Mouse (Mus musculus) MEL (cell line): Measurements from ENCODE around the gene Ddit4. TPM values are rescaled to one million over a fixed set of nuclear protein-coding genes. Genes with fewer than 3 reads are reported as not detected.

ENCODE experiments used
- DNase-seq: peaks from one replicate; pipeline ENCODE4 v3.0.0; 2011; ENCODE audit warnings: low read depth, low spot score
- H3K27ac ChIP-seq: 2 replicates; pipeline ENCODE4 v1.5.1; 2012; ENCODE audit warnings: low read depth, mild to moderate bottlenecking, control low read depth, low read length, moderate library complexity; ENCODE audit not compliant: control insufficient read depth
- H3K27me3 ChIP-seq, 2 experiments: fragments of 150-350 bp in 1 of 2; sonication (generic) in 1 of 2; 2 replicates each; pipeline ENCODE4 v1.6.1; 2012; ENCODE audit warnings: low read length in 2 of 2, mild to moderate bottlenecking in 2 of 2, improper control_type of control experiment in 1 of 2, moderate library complexity in 1 of 2; ENCODE audit not compliant: insufficient read depth in 2 of 2, control insufficient read depth in 1 of 2
- H3K36me3 ChIP-seq, 2 experiments: 2 replicates each; pipeline ENCODE4 v1.6.1; 2012 to 2014; ENCODE audit warnings: low read length in 2 of 2, improper control_type of control experiment in 1 of 2, inconsistent platforms in 1 of 2, mild to moderate bottlenecking in 1 of 2; ENCODE audit not compliant: insufficient read depth in 2 of 2, control insufficient read depth in 1 of 2
- H3K4me1 ChIP-seq, 2 experiments: fragments of 150-350 bp in 1 of 2; sonication (generic) in 1 of 2; 2 replicates each; pipeline ENCODE4 v1.6.1; 2012; ENCODE audit warnings: low read length in 2 of 2, improper control_type of control experiment in 1 of 2, mild to moderate bottlenecking in 1 of 2; ENCODE audit not compliant: insufficient read depth in 2 of 2, control insufficient read depth in 1 of 2
- H3K4me3 ChIP-seq, 2 experiments: fragments of 150-350 bp in 1 of 2; sonication (generic) in 1 of 2; 2 replicates each; pipeline ENCODE4 v1.5.1; 2012; ENCODE audit warnings: low read depth in 2 of 2, low read length in 2 of 2, mild to moderate bottlenecking in 2 of 2, moderate library complexity in 2 of 2, control low read depth in 1 of 2, improper control_type of control experiment in 1 of 2; ENCODE audit not compliant: control insufficient read depth in 1 of 2, insufficient read depth in 1 of 2
- H3K79me2 ChIP-seq: 2 replicates; pipeline ENCODE4 v1.6.1; 2012; ENCODE audit warnings: mild to moderate bottlenecking, low read length, moderate library complexity; ENCODE audit not compliant: control insufficient read depth, poor library complexity, insufficient read depth
- H3K9ac ChIP-seq: 2 replicates; pipeline ENCODE4 v1.6.1; 2012; ENCODE audit warnings: low read depth, mild to moderate bottlenecking, control low read depth, low read length, moderate library complexity; ENCODE audit not compliant: control insufficient read depth, poor library complexity, severe bottlenecking
- H3K9me3 ChIP-seq: fragments of 150-350 bp; sonication (generic); replicated peaks from 2 replicates; pipeline ENCODE4 v1.6.1; 2012; ENCODE audit warnings: mild to moderate bottlenecking, low read length, improper control_type of control experiment, moderate library complexity; ENCODE audit not compliant: insufficient read depth
- CTCF ChIP-seq, 3 experiments: IDR thresholded peaks in 2 of 3; conservative IDR thresholded peaks in 1 of 3; 2 replicates each; pipeline ENCODE4 v1.5.1; 2011 to 2012; ENCODE audit warnings: low read length in 3 of 3, low read depth in 2 of 3, mild to moderate bottlenecking in 2 of 3, improper control_type of control experiment in 1 of 3, inconsistent platforms in 1 of 3, mixed read lengths in 1 of 3, moderate library complexity in 1 of 3; ENCODE audit not compliant: control insufficient read depth in 1 of 3, insufficient read depth in 1 of 3, poor library complexity in 1 of 3, severe bottlenecking in 1 of 3
- E2F4 ChIP-seq: IDR thresholded peaks from 2 replicates; pipeline ENCODE4 v1.6.1; 2011; ENCODE audit warnings: low read depth, low read length, improper control_type of control experiment, borderline replicate concordance
- GATA1 ChIP-seq: IDR thresholded peaks from 2 replicates; pipeline ENCODE4 v1.6.1; 2011; ENCODE audit warnings: low read depth, low read length, improper control_type of control experiment
- JUND ChIP-seq: IDR thresholded peaks from 2 replicates; pipeline ENCODE4 v1.6.1; 2011; ENCODE audit warnings: low read depth, mild to moderate bottlenecking, improper control_type of control experiment, low read length
- KAT2A ChIP-seq: conservative IDR thresholded peaks from 2 replicates; pipeline ENCODE4 v1.6.1; 2012; ENCODE audit warnings: low read depth, low read length, improper control_type of control experiment, inconsistent platforms
- MAX ChIP-seq: IDR thresholded peaks from 2 replicates; pipeline ENCODE4 v1.6.1; 2011; ENCODE audit warnings: low read length, improper control_type of control experiment
- MAZ ChIP-seq: IDR thresholded peaks from 2 replicates; pipeline ENCODE4 v1.6.1; 2012; ENCODE audit warnings: low read depth, mild to moderate bottlenecking, inconsistent platforms, low read length, improper control_type of control experiment
- MEF2A ChIP-seq: IDR thresholded peaks from 2 replicates; pipeline ENCODE4 v1.6.1; 2014; ENCODE audit warnings: low read depth, mild to moderate bottlenecking, inconsistent platforms, low read length, improper control_type of control experiment; ENCODE audit not compliant: poor library complexity, insufficient replicate concordance, severe bottlenecking; ENCODE audit errors: extremely low read depth
- MYB ChIP-seq: IDR thresholded peaks from 2 replicates; pipeline ENCODE4 v1.6.1; 2011; ENCODE audit warnings: mild to moderate bottlenecking, low read depth, low read length, improper control_type of control experiment
- MYC ChIP-seq: IDR thresholded peaks from 2 replicates; pipeline ENCODE4 v1.6.1; 2011; ENCODE audit warnings: low read depth, mild to moderate bottlenecking, low read length, improper control_type of control experiment, moderate library complexity
- NRF1 ChIP-seq: IDR thresholded peaks from 2 replicates; pipeline ENCODE4 v1.6.1; 2014; ENCODE audit warnings: low read depth, mild to moderate bottlenecking, inconsistent platforms, low read length, improper control_type of control experiment, moderate library complexity; ENCODE audit not compliant: poor library complexity, insufficient read depth, severe bottlenecking
- RAD21 ChIP-seq: IDR thresholded peaks from 2 replicates; pipeline ENCODE4 v1.6.1; 2011; ENCODE audit warnings: mild to moderate bottlenecking, low read depth, low read length, improper control_type of control experiment
- SMC3 ChIP-seq: IDR thresholded peaks from 2 replicates; pipeline ENCODE4 v1.6.1; 2011; ENCODE audit warnings: low read depth, low read length, improper control_type of control experiment
- TAL1 ChIP-seq: IDR thresholded peaks from 2 replicates; pipeline ENCODE4 v1.6.1; 2012; ENCODE audit warnings: mild to moderate bottlenecking, inconsistent platforms, low read length, moderate library complexity, mixed read lengths
- TCF12 ChIP-seq: IDR thresholded peaks from 2 replicates; pipeline ENCODE4 v1.6.1; 2014; ENCODE audit warnings: low read depth, mild to moderate bottlenecking, inconsistent platforms, low read length, improper control_type of control experiment, moderate library complexity
- UBTF ChIP-seq: IDR thresholded peaks from 2 replicates; pipeline ENCODE4 v1.6.1; 2012; ENCODE audit warnings: low read depth, mild to moderate bottlenecking, inconsistent platforms, low read length, improper control_type of control experiment, moderate library complexity, borderline replicate concordance; ENCODE audit not compliant: insufficient read depth
- USF2 ChIP-seq, 2 experiments: IDR thresholded peaks; 2 replicates each; pipeline ENCODE4 v1.6.1; 2011 to 2012; ENCODE audit warnings: improper control_type of control experiment in 2 of 2, low read length in 2 of 2, borderline replicate concordance in 1 of 2, inconsistent platforms in 1 of 2, low read depth in 1 of 2, mild to moderate bottlenecking in 1 of 2; ENCODE audit not compliant: insufficient read depth in 1 of 2
- ZC3H11A ChIP-seq: IDR thresholded peaks from 2 replicates; pipeline ENCODE4 v1.6.1; 2012; ENCODE audit warnings: low read depth, mild to moderate bottlenecking, inconsistent platforms, low read length, improper control_type of control experiment
- ZKSCAN1 ChIP-seq: IDR thresholded peaks from 2 replicates; pipeline ENCODE4 v1.6.1; 2012; ENCODE audit warnings: low read depth, mild to moderate bottlenecking, inconsistent platforms, low read length, improper control_type of control experiment, moderate library complexity
- ZMIZ1 ChIP-seq: IDR thresholded peaks from 2 replicates; pipeline ENCODE4 v1.6.1; 2012; ENCODE audit warnings: low read depth, mild to moderate bottlenecking, inconsistent platforms, low read length, improper control_type of control experiment, moderate library complexity
- polyA plus RNA-seq, 2 experiments: library from polyadenylated mRNA; stranded (reverse) in 1 of 2; unstranded in 1 of 2; fragments of >175 nt in 1 of 2; fragments of >200 nt in 1 of 2; gene quantifications; 2 replicates each; pipeline versions ENCODE4 v1.2.1 to v1.2.4; 2012; ENCODE audit warnings: low replicate concordance in 2 of 2, low read depth in 1 of 2; ENCODE audit not compliant: insufficient read length in 2 of 2, insufficient read depth in 1 of 2, missing spikeins in 1 of 2
- total RNA-seq: library from RNA; depleted of rRNA; stranded (reverse); fragments of 300-350 nt; gene quantifications from 2 replicates; pipeline ENCODE4 v1.2.3, GENCODE M21; 2012

The Ddit4 gene
- total and polyA plus RNA-seq, 3 experiments: 2.6 to 11.6 TPM; not detected in 1

DNA sequence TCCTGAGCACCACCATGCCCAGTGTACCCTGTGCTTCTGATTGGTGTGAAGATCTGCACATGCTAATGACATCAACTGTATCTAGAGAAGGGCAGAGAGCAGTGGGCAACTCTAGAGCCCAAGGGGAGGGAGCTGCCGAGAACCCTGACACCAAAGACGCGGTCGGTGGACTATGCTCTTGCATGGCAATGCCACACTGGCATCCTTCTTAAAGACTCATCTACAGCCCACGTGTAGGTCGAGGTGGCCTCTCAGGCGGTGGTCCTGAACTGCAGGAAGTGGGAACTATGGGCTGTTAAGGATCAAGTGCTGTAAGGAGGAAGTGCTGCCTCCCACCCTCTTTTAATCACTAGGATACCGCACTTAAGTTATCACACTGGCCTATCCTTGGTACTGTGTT is 40.4 kb upstream of the Ddit4 start:
- Histone ChIP-seq H3K27ac (no peak overlapping the region), H3K4me3 (no peak overlapping the region)
- TF ChIP-seq NRF1: no peak
- TF ChIP-seq MAZ: no peak
- no peak for TF ChIP-seq CTCF (IDR thresholded peaks at IDR 0.05 in 2 of 3, conservative IDR thresholded peaks at IDR 0.05 in 1 of 3; ENCODE audit: control insufficient read depth in 1 of 3, insufficient read depth in 1 of 3, low read depth in 2 of 3, low read length in 3 of 3, poor library complexity in 1 of 3, severe bottlenecking in 1 of 3)
- no peak for TF ChIP-seq MYB
- TF ChIP-seq MAX: no peak
- no peak for TF ChIP-seq ZMIZ1
- no peak for TF ChIP-seq RAD21
- TF ChIP-seq, all 39 proteins: peak for 0
- Histone ChIP-seq H3K36me3 (peaks cover 6 to 21% of the 10 kb centered on the region in 2 experiments), H3K27me3 (no peaks in the 10 kb centered on the region), H3K9me3 (no peaks in the 10 kb centered on the region), H3K4me1 (no peaks in the 10 kb centered on the region; a peak in 1 of 4 replicates), H3K9ac (no peak overlapping the region), H3K79me2 (0 out of 2 replicates have a peak, but pooled peaks cover under 1% of the 10 kb centered on the region)
- no peak for DNase-seq

DNA sequence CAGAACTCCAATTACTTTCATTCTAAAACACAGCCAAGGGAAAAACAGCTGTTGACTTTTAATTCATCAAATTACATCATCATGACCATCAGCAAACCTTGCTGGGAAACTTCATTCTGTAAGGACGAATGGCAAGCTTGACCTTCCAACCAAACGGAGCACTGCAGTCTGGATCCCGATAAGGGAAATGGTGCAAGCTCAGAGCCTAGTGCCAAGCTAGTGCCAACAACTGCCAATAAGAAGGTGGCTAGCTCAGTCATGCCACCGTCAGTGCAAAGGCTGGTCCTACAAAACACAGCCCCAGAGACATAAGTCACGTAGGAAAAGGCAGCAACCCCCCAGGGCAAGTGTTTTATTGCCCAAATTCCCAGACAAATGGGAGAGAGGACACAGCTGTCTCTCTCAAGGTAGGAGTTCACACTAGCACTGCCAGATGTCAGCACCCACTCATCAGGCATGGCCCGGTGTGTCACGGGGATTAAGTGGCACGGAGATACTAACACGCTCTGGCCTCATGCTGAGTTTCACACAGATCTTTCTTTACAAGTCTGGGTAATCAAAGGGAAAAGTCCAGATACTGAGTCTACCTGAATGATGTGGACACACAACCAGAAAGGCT is 39.7 kb upstream of the Ddit4 start:
- Histone ChIP-seq H3K36me3 (peaks cover 6 to 21% of the 10 kb centered on the region in 2 experiments), H3K9ac (no peak overlapping the region), H3K9me3 (no peaks in the 10 kb centered on the region), H3K27me3 (no peaks in the 10 kb centered on the region), H3K4me1 (no peaks in the 10 kb centered on the region; a peak in 1 of 4 replicates), H3K79me2 (no peaks in the 10 kb centered on the region), H3K4me3 (no peak overlapping the region), H3K27ac (no peak overlapping the region)
- no peak for DNase-seq
- TF ChIP-seq SMC3 (no peak), MYC (no peak), KAT2A (no peak), TCF12 (no peak), USF2 (IDR thresholded peaks at IDR 0.05; ENCODE audit: borderline replicate concordance in 1 of 2, insufficient read depth in 1 of 2, low read depth in 1 of 2, low read length in 2 of 2) (no peak), JUND (no peak)

- Histone ChIP-seq H3K9me3 (no peaks in the 10 kb centered on the region), H3K9ac (no peak overlapping the region), H3K27ac (no peak overlapping the region), H3K4me3 (no peak overlapping the region), H3K4me1 (no peaks in the 10 kb centered on the region; a peak in 1 of 4 replicates), H3K79me2 (no peaks in the 10 kb centered on the region), H3K27me3 (no peaks in the 10 kb centered on the region), H3K36me3 (peaks cover 6 to 17% of the 10 kb centered on the region in 2 experiments)
- TF ChIP-seq TAL1 (no peak), ZC3H11A (no peak), JUND (no peak), GATA1 (no peak), USF2 (IDR thresholded peaks at IDR 0.05; ENCODE audit: borderline replicate concordance in 1 of 2, insufficient read depth in 1 of 2, low read depth in 1 of 2, low read length in 2 of 2) (no peak), E2F4 (no peak), ZKSCAN1 (no peak), UBTF (no peak), MEF2A (no peak)
- no peak for DNase-seq
Measured at GRCm38 (mm10) chr10:59990393-59990792, 38.8 kb upstream of the Ddit4 start.
